Mouse (Mus musculus) small intestine, adult 2 months (tissue): ENCODE measurements around the gene Zfr.

ENCODE experiments used
- CTCF ChIP-seq: fragments of 200-500 bp; IDR thresholded peaks from 2 replicates; pipeline ENCODE4 v1.5.1; 2012; ENCODE audit warnings: low read depth, mild to moderate bottlenecking, control low read depth, inconsistent platforms, low read length, moderate library complexity, mixed read lengths; ENCODE audit not compliant: insufficient replicate concordance, insufficient read length; ENCODE audit errors: extremely low read depth
- POLR2A ChIP-seq: fragments of 200-500 bp; IDR thresholded peaks from 2 replicates; pipeline ENCODE4 v1.6.1; 2012; ENCODE audit warnings: low read depth, mild to moderate bottlenecking, control low read depth, inconsistent platforms, low read length, moderate library complexity

- TF ChIP-seq CTCF, result no peak
- no peak for TF ChIP-seq POLR2A
Measured at GRCm38 (mm10) chr15:12093961-12094566, 23.6 kb upstream of the Zfr start.
